Mouse (Mus musculus): ENCODE data around the gene Cip2a.
A peak's percentile ranks its signal among the peaks of the same experiment; 100 is the strongest.

Cip2a gene

GRCm38 (mm10) chr16:48993559-48994342, at the start of gene Cip2a, which contains the start of gene Dzip3:
TSS of gene Cip2a (plus strand) at chr16:48994185.
TSS of gene Dzip3 (minus strand) at chr16:48994165.
- peak; percentile 97 for DNase-seq (ENCODE audit: low read depth, low spot score)

DNA sequence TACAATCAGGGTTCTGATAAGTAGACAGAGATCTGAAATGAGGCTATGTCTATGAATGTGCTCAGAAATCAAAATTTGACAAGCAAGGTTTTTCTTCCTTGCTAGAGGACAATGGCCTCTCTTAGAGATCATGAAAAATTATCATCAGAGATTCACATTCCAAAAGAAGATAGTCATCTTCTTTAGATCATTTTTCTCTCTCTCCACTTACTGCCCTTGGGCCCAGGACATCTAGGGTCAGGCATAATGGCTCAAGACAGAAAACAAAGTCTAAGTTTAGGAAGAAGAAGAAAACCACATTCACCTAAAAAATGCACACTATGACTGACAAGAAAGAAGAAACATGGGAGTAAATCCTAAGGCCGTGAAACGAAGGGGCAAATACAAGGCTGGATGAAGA, 21.0 kb upstream of the Cip2a start:
- no peak for DNase-seq (ENCODE audit: low read depth, low spot score)

DNA sequence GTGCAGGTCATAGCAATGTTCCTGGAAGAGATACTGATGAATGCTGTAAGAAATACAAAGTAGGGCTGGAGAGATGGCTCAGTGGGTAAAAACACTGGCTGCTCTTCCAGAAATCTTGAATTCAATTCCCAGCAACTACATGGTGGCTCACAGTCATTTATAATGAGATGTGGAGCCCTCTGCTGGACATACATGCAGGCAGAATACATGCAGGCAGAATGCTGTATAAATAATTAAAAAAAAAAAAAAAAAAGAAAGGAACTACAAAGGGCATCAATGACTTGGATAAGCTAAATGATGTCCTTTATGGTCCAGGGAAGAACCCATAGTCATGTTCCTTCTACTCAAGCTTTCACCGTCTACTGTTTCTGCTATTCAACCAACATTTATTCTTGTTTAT, 20.4 kb upstream of the Cip2a start:
- DNase-seq (ENCODE audit: low read depth, low spot score), result peak; percentile 55

DNA sequence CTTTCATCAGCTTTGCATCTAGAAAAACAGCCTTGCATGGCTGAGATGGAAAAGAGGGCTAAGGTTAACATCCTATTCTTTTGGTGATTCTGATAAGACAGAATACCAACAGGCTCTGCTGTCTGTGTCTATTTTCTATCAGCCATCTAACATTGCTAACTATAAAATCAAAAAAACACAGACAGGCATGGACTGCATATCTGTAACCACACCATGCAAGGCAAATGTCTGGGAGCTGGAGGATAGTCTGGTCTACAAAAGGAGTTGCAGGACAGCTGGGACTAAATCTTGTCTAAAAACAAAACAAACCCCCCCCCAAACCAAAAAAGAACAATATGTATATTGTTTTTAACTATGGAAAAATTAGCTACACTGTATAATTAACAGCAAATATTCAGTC, 14.0 kb upstream of the Cip2a start:
- DNase-seq (ENCODE audit: low read depth, low spot score), result no peak

DNA sequence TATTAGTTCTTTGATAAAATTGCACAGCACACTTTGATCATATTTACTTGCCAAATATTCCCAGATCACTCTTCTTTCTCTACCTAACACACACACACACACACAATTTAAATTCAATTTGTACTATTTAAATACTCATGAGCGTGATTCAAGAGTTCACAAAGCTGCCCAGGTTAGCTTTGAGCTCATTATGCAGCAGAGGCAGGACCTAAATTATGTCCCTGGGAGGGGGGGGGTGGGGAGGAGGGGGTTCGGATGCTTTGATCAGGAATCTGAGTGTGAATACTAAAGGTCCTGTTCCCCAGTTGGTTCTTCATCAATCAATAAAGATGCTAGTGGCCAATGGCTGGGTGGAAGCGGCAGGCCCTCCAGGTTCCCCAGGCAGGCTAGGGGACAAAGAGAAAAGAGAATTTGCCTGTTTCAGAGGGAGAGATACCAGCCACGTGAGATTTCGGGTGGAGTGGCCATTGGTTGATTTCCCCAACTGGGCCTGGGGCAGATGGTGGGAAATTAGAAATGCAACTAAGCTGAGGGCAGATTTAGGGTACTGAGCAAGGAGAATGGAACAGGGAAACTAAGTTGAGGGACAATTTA, 8.9 kb upstream of the Cip2a start:
- DNase-seq (ENCODE audit: low read depth, low spot score), result no peak

DNA sequence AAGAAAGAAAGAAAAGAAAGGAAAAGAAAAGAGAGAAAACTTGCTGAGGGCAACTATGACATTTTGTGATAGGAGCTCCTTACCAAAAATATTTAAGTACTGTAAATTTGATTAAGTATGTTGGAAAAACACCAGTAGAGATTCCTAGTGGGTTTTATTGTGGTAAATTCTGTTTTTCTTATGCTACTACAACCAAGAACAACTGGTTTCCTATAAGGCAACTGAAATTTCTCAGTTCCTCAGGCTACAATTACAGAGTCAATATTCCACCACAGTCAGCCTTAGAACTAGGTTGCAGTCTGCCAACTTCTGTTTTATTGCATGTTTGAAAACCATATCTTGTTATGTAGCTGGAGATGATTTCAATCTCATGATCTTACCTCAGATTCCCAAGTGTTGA, 4.3 kb upstream of the Cip2a start:
- no peak for DNase-seq (ENCODE audit: low read depth, low spot score)

DNA sequence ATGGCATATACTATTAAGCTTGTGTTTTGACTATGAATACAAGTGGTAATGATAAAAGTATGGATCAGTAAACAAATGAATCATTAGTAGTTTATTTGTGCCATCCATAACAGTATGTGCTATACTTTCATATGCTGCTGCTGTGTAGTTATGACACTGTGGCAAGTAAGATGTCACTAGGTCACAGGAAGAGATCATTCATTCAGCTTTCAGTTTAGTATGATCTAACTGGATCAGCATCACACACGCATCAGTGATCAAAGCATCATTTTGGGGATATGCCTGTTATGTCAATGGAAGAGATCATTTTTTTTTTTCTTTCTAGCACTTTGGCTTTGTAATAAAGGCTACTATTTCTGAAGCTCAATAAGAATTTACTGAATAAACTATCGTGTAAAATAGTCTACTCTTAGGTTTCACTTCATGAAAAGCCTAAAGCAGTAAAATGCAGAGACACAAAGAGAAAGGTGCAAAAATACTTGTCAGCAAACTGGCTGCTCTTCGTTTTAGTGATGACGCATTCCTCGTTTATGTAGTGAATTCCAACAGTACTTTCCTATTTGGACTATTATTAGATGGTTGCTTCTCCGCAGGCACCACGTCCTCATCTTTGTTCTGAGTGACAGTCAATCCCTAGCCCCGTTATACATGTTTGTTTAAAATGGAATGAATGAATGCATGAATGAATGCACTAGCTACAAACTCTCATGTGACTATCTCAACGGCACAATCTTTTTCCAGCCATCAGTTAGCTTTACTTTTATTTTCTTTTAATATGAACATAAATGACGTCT, 1.4 kb upstream of the Cip2a start:
- peak; percentile 10 for DNase-seq (ENCODE audit: low read depth, low spot score)

DNA sequence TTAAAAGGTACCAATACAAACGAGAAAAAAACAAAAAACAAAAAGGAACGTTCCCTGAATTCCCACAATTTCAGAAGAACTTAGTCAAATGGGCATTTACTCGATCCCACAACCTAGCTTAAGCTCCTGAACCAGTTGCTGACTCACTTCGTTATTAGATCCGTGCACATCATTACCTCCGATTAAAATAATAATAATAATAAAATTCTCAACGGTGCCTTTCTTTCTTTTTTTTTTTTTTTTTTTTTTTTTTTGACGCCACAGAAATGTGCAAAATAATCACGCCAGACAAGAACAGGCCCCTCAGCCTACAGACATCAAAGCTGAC, 790 bp upstream of the Cip2a start:
- DNase-seq (ENCODE audit: low read depth, low spot score), result no peak

DNA sequence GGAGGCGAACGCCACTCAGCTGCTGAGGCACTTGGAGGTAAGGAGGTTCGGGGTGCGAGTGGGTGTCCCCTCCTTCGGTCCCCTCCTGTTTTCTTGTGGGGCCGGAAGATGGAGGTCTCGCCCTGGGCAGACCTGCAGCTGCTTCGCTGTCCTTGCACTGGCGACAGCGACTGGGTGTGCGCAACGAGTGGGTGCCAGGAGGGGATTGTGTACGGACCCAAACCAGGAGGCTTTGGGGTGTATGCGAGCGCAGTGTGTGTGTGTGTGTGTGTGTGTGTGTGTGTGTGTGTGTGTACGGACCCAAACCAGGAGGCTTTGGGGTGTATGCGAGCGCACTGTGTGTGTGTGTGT, 333 bp downstream of the Cip2a start:
- no peak for DNase-seq (ENCODE audit: low read depth, low spot score)

- no peak for DNase-seq (ENCODE audit: low read depth, low spot score)
Measured at GRCm38 (mm10) chr16:49004151-49004550, 10.2 kb downstream of the Cip2a start.

GRCm38 (mm10) chr16:49016620-49017332, 22.8 kb downstream of the Cip2a start:
- DNase-seq (ENCODE audit: low read depth, low spot score), result peak; percentile 22

- DNase-seq (ENCODE audit: low read depth, low spot score), result no peak
Measured at GRCm38 (mm10) chr16:49035852-49036251, 41.9 kb downstream of the Cip2a start.

DNA sequence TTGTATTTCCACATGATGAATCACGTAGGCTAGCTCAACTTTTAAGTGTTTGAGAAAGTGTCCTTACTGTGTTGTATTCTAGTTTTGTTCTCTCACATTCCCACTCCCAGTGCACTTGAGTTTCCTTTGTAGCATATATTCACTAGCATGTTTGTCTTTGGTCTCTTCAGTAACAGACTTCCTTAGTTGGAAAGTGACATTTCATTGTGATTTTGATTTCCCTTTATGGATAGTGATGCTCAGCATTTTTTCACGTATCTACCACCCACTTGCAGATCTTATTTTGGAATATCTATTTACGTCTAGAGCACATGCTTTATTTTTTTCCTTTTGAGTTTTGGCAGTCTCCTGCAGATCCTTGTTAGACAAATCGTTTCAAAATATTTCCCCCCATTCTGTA, 43.8 kb downstream of the Cip2a start:
- DNase-seq (ENCODE audit: low read depth, low spot score), result no peak

- DNase-seq (ENCODE audit: low read depth, low spot score), result no peak
Measured at GRCm38 (mm10) chr16:49040554-49041221, 46.7 kb downstream of the Cip2a start.

- no peak for DNase-seq (ENCODE audit: low read depth, low spot score)
Measured at GRCm38 (mm10) chr16:49049214-49049613, 55.2 kb downstream of the Cip2a start.

- DNase-seq (ENCODE audit: low read depth, low spot score), result no peak
Measured at GRCm38 (mm10) chr16:49057186-49057585, 63.2 kb downstream of the Cip2a start, which contains the start of gene Myh15. TSS of gene Myh15 (plus strand) at chr16:49057486.
